Mouse (Mus musculus) fat pad, adult 2 months (tissue): ENCODE measurements around the gene Vwde.

Experiments
- DNase-seq: peaks from one replicate; pipeline ENCODE4 v3.0.0-alpha.2; 2011; ENCODE audit warnings: low read depth, low spot score; ENCODE audit errors: extremely low read depth

The Vwde gene

GRCm38 (mm10) chr6:13224596-13225227, at the start of gene Vwde:
TSS of gene Vwde (minus strand) at chr6:13224965.
- DNase-seq: no peak

DNA sequence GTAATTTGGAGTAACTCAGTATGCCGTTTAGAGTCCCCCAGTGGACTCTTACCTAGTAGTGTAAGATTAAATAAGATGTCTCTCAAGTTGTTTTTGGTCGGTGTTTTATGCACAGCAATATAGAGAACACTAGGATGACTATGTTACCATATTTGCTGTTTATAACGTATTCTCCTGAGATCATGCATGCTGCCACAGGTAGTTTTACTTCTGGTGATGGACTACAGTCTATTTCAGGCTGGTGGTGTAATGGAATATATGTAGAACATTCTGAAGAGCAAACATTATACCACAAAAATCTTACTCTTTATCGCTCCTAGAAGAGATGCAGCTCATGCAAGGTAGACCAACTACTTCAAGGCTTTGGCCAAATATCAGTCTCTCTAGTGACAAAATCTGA, 30.6 kb upstream of the Vwde start:
- no peak for DNase-seq

- DNase-seq: no peak
Observed at GRCm38 (mm10) chr6:13248317-13248969, 23.7 kb upstream of the Vwde start.

GRCm38 (mm10) chr6:13206157-13206556, 18.6 kb downstream of the Vwde start:
- no peak for DNase-seq

GRCm38 (mm10) chr6:13197486-13197885, 27.3 kb downstream of the Vwde start:
- DNase-seq: no peak

- no peak for DNase-seq
Observed at GRCm38 (mm10) chr6:13186836-13187235, 37.9 kb downstream of the Vwde start.

DNA sequence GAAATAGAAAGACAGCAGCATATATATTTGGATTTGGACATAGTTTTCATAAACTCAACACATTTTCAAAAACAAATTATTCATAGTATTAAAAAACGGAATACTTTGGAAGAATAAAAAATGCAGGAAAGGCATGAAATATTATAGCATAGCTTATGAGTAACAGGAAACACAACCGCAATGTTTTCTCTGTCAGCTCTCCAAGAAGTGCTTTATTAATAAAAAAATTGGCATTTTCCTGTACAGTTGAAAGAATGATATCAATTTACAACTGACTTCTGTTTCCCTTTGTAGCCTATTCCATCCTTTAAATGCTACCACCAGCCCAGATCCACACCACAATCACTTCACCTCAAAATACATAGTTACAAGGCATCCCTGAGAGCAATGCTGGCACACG, 44.7 kb downstream of the Vwde start:
- no peak for DNase-seq

- DNase-seq: no peak
Observed at GRCm38 (mm10) chr6:13169459-13170150, 55.2 kb downstream of the Vwde start.

DNA sequence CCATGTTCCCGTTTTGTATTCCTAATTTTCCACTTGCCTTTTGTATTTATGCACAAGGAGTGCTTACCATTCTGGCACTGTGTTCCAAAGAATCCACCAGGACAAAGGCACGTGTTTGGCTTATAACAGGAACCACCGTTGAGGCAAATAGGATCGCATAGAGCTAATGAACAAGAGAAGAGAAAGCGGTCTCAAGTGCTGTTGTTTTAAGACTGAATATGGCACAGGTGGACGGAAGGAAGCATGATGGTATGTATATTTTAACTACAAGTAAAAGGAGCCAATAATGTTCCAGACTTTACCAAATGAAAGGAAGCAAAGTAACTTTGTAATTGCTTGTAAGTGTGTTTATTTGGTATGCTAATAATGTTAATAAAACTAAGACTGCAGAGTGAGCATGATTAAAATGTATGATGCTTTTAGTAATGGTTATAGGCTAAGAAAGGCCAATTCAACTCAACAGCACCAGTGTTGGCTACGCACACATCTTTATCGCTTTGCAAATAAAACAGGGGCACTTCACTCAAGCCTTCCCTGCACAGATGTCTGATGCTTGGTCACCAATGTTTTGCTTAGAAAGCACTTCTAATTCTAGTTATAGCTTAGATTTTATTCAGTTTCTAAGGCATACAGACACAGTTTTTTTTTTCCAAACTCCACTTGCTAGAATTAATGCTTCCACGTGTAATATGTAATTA, 58.4 kb downstream of the Vwde start:
- no peak for DNase-seq

- DNase-seq: no peak
Observed at GRCm38 (mm10) chr6:13159437-13159836, 65.3 kb downstream of the Vwde start.

- no peak for DNase-seq
Observed at GRCm38 (mm10) chr6:13153888-13154697, 70.7 kb downstream of the Vwde start.

DNA sequence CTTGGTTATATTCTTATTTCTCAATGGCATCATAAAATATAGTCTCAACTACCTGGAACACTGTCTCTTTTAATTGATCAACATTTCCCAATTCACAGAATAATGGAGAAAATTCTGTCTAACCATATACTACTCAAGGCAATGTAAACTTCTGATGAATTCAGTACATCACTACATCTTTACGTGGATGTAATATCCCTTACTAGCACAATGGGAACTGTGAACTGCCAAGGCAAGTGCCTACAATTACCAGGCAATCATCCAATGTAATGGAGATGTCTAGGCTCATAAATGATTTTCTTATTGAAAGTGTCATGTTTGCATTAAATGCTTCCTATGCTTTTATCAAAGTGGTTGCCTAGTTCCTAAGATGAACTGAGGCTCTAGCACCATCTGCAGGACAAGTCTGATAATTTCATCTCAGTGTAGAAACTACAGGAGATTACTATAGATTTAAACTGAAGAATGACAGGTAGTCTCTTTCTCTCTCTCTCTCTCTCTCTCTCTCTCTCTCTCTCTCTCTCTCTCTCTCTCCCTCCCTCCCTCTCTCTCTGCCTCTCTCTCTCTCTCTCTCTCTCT, 72.6 kb downstream of the Vwde start:
- DNase-seq: no peak

GRCm38 (mm10) chr6:13137255-13137654, 87.5 kb downstream of the Vwde start:
- no peak for DNase-seq

GRCm38 (mm10) chr6:13108662-13109061, 116.1 kb downstream of the Vwde start:
- no peak for DNase-seq
